Mouse (Mus musculus) liver, embryonic 13.5 days (tissue): ENCODE measurements around the gene Sh3kbp1. TPM values are rescaled to one million over a fixed set of nuclear protein-coding genes. Genes with fewer than 3 reads are reported as not detected.
"Not testable (repeated sequence)": the region's sequence is repeated elsewhere in the genome, so short reads cannot be mapped to it uniquely, and the experiment has no call there.

Experiments
- ATAC-seq: fragments of 200-750 bp; cut with Nextera tagmentation; 2 replicates; pipeline ENCODE4 v1.8.0; 2017; ENCODE audit warnings: low read depth, mild to moderate bottlenecking, moderate number of reproducible peaks, moderate library complexity
- DNase-seq: peaks from one replicate; pipeline ENCODE4 v3.0.0; 2022
- H3K27ac ChIP-seq: fragments of 300-500 bp; sonication (generic); 2 replicates; pipeline ENCODE4 v1.5.1; 2015; ENCODE audit warnings: moderate library complexity, mild to moderate bottlenecking, inconsistent platforms
- H3K27me3 ChIP-seq: fragments of 300-500 bp; sonication (generic); 2 replicates; pipeline ENCODE4 v1.6.1; 2015; ENCODE audit warnings: mild to moderate bottlenecking, inconsistent platforms
- H3K36me3 ChIP-seq: fragments of 300-500 bp; sonication (generic); 2 replicates; pipeline ENCODE4 v1.6.1; 2015; ENCODE audit warnings: mild to moderate bottlenecking, inconsistent platforms
- H3K4me1 ChIP-seq: fragments of 300-500 bp; sonication (generic); replicated peaks from 2 replicates; pipeline ENCODE4 v1.6.1; 2015; ENCODE audit warnings: inconsistent platforms
- H3K4me2 ChIP-seq: fragments of 300-500 bp; sonication (generic); 2 replicates; pipeline ENCODE4 v1.6.1; 2015; ENCODE audit warnings: inconsistent platforms, mild to moderate bottlenecking, moderate library complexity
- H3K4me3 ChIP-seq: fragments of 300-500 bp; sonication (generic); replicated peaks from 2 replicates; pipeline ENCODE4 v1.5.1; 2015; ENCODE audit warnings: mild to moderate bottlenecking, inconsistent platforms
- H3K9ac ChIP-seq: fragments of 300-500 bp; sonication (generic); 2 replicates; pipeline ENCODE4 v1.6.1; 2015; ENCODE audit warnings: mild to moderate bottlenecking, inconsistent platforms
- H3K9me3 ChIP-seq: fragments of 300-500 bp; sonication (generic); replicated peaks from 2 replicates; pipeline ENCODE4 v1.6.1; 2016; ENCODE audit warnings: inconsistent platforms
- WGBS: fragments of 180-500 bp; shearing (Covaris S2); methylation state at CpG from one replicate; pipeline ENCODE4 v1.1.7; 2015; ENCODE audit not compliant: insufficient replicate concordance; 5-methylcytosine and 5-hydroxymethylcytosine counted together
- polyA plus RNA-seq: library from polyadenylated mRNA; unstranded; fragments of >200 nt; fragmentation: Nextera tagmentation; extraction: Ambion mirVana; gene quantifications from 2 replicates; pipeline ENCODE4 v1.2.1, GENCODE M21; 2015

Sh3kbp1 gene
- polyA plus RNA-seq = 10.7 and 14.3 TPM in 2 replicates

- ATAC-seq (peak; percentile 95), DNase-seq (peak; percentile 66)
- H3K27ac ChIP-seq = peak within 1 kb of the TSS; percentile 69
- WGBS = 12% methylated on average over 35 of the region's 60 CpGs
- H3K9ac ChIP-seq = peak within 1 kb of the TSS; percentile 79
- peak within 1 kb of the TSS; percentile 91 for H3K4me2 ChIP-seq
- peak within 1 kb of the TSS; percentile 70 for H3K4me3 ChIP-seq
- H3K36me3 ChIP-seq = no peaks in the 10 kb centered on the region
- H3K27me3 ChIP-seq = no peaks in the 10 kb centered on the region
- H3K4me1 ChIP-seq = peaks cover 19% of the 10 kb centered on the region
- no peaks in the 10 kb centered on the region for H3K9me3 ChIP-seq
Observed at GRCm38 (mm10) chrX:159626907-159627587, at the start of gene Sh3kbp1. Gene Sh3kbp1 (plus strand): TSS chrX:159627272.

- 78% methylated on average over 7 of the region's 7 CpGs for WGBS
- DNase-seq = not testable (repeated sequence)
Observed at GRCm38 (mm10) chrX:159584738-159585137, 42.3 kb upstream of the Sh3kbp1 start.

GRCm38 (mm10) chrX:159591633-159592032 is 35.4 kb upstream of the Sh3kbp1 start:
- no peaks in the 10 kb centered on the region for H3K36me3 ChIP-seq
- no peak overlapping the region for H3K4me2 ChIP-seq
- WGBS = 48% methylated on average over 1 of the region's 1 CpGs
- H3K4me1 ChIP-seq = peaks cover 17% of the 10 kb centered on the region
- no peak overlapping the region for H3K9ac ChIP-seq
- no peak overlapping the region for H3K4me3 ChIP-seq
- H3K9me3 ChIP-seq = no peaks in the 10 kb centered on the region
- no peak for ATAC-seq
- no peak for DNase-seq
- no peaks in the 10 kb centered on the region for H3K27me3 ChIP-seq
- H3K27ac ChIP-seq = no peak overlapping the region

More at GRCm38 (mm10) chrX:159584738-159585137, 42.3 kb upstream of the Sh3kbp1 start:
- not testable (repeated sequence) for H3K36me3 ChIP-seq, H3K4me3 ChIP-seq, H3K9ac ChIP-seq, H3K27ac ChIP-seq, H3K9me3 ChIP-seq, H3K27me3 ChIP-seq, ATAC-seq, H3K4me1 ChIP-seq, H3K4me2 ChIP-seq

GRCm38 (mm10) chrX:159597502-159597901 is 29.6 kb upstream of the Sh3kbp1 start:
- H3K9ac ChIP-seq = no peak overlapping the region
- DNase-seq = peak; percentile 56
- no peaks in the 10 kb centered on the region for H3K9me3 ChIP-seq
- H3K4me1 ChIP-seq = peaks cover 33% of the 10 kb centered on the region
- H3K4me2 ChIP-seq = peak overlapping the region; percentile 19
- WGBS = 33% methylated on average over 1 of the region's 1 CpGs
- no peaks in the 10 kb centered on the region for H3K36me3 ChIP-seq
- peak overlapping the region; percentile 90 for H3K27ac ChIP-seq
- ATAC-seq = peak; percentile 95
- no peak overlapping the region for H3K4me3 ChIP-seq
- no peaks in the 10 kb centered on the region for H3K27me3 ChIP-seq

GRCm38 (mm10) chrX:159604832-159605231 is 22.2 kb upstream of the Sh3kbp1 start:
- no peak for ATAC-seq
- H3K36me3 ChIP-seq = no peaks in the 10 kb centered on the region
- H3K27me3 ChIP-seq = no peaks in the 10 kb centered on the region
- no peak overlapping the region for H3K4me2 ChIP-seq
- WGBS = 77% methylated on average over 2 of the region's 2 CpGs
- H3K9ac ChIP-seq = no peak overlapping the region
- no peak overlapping the region for H3K4me3 ChIP-seq
- H3K27ac ChIP-seq = no peak overlapping the region
- H3K9me3 ChIP-seq = no peaks in the 10 kb centered on the region
- no peaks in the 10 kb centered on the region for H3K4me1 ChIP-seq
- DNase-seq = no peak

GRCm38 (mm10) chrX:159606936-159607335 is 20.1 kb upstream of the Sh3kbp1 start:
- ATAC-seq (no peak), DNase-seq (peak; percentile 15)
- no peaks in the 10 kb centered on the region for H3K9me3 ChIP-seq
- no peak overlapping the region for H3K4me3 ChIP-seq
- no peak overlapping the region for H3K4me2 ChIP-seq
- no peaks in the 10 kb centered on the region for H3K27me3 ChIP-seq
- no peak overlapping the region for H3K9ac ChIP-seq
- WGBS = 41% methylated on average over 6 of the region's 6 CpGs
- no peaks in the 10 kb centered on the region for H3K4me1 ChIP-seq
- no peak overlapping the region for H3K27ac ChIP-seq
- no peaks in the 10 kb centered on the region for H3K36me3 ChIP-seq

GRCm38 (mm10) chrX:159626208-159626906 is 715 bp upstream of the Sh3kbp1 start:
- no peaks in the 10 kb centered on the region for H3K27me3 ChIP-seq
- WGBS = 18% methylated on average over 12 of the region's 12 CpGs
- peak overlapping the region; percentile 91 for H3K4me2 ChIP-seq
- H3K9me3 ChIP-seq = no peaks in the 10 kb centered on the region
- H3K9ac ChIP-seq = peak overlapping the region; percentile 47
- peaks cover 19% of the 10 kb centered on the region for H3K4me1 ChIP-seq
- no peaks in the 10 kb centered on the region for H3K36me3 ChIP-seq
- ATAC-seq = peak; percentile 27; the same call in 1 of the 2 replicates
- no peak for DNase-seq
- peak overlapping the region; percentile 70 for H3K4me3 ChIP-seq
- H3K27ac ChIP-seq = no peak overlapping the region

GRCm38 (mm10) chrX:159627588-159628566 is 805 bp downstream of the Sh3kbp1 start:
- peak; percentile 67 for ATAC-seq
- Histone ChIP-seq H3K27ac (peak overlapping the region; percentile 69), H3K36me3 (no peaks in the 10 kb centered on the region), H3K4me2 (peak overlapping the region; percentile 91), H3K9me3 (no peaks in the 10 kb centered on the region), H3K9ac (peak overlapping the region; percentile 79), H3K4me3 (peak overlapping the region; percentile 70), H3K4me1 (peaks cover 19% of the 10 kb centered on the region), H3K27me3 (no peaks in the 10 kb centered on the region)
- WGBS = 11% methylated on average over 54 of the region's 56 CpGs
- no peak for DNase-seq

GRCm38 (mm10) chrX:159628629-159629028 is 1.6 kb downstream of the Sh3kbp1 start:
- Histone ChIP-seq H3K36me3 (no peaks in the 10 kb centered on the region), H3K9me3 (no peaks in the 10 kb centered on the region), H3K4me3 (peak overlapping the region; percentile 70), H3K27ac (no peak overlapping the region), H3K4me2 (peak overlapping the region; percentile 91), H3K9ac (no peak overlapping the region), H3K27me3 (no peaks in the 10 kb centered on the region), H3K4me1 (peaks cover 19% of the 10 kb centered on the region)
- no peak for DNase-seq
- 21% methylated on average over 4 of the region's 4 CpGs for WGBS
- ATAC-seq = no peak

- H3K4me3 ChIP-seq = no peak overlapping the region
Observed at GRCm38 (mm10) chrX:159629203-159629602, 2.1 kb downstream of the Sh3kbp1 start.

More at GRCm38 (mm10) chrX:159629203-159629602, 2.1 kb downstream of the Sh3kbp1 start:
- no peak for ATAC-seq
- H3K27ac ChIP-seq = no peak overlapping the region
- 21% methylated on average over 2 of the region's 2 CpGs for WGBS
- peak overlapping the region; percentile 91 for H3K4me2 ChIP-seq
- peaks cover 19% of the 10 kb centered on the region for H3K4me1 ChIP-seq
- no peaks in the 10 kb centered on the region for H3K9me3 ChIP-seq
- no peak for DNase-seq
- no peak overlapping the region for H3K9ac ChIP-seq
- H3K27me3 ChIP-seq = no peaks in the 10 kb centered on the region
- no peaks in the 10 kb centered on the region for H3K36me3 ChIP-seq
